Mouse (Mus musculus) C2C12 (cell line): ENCODE results near the gene Clip2.

Source experiments
- CEBPB ChIP-seq: IDR thresholded peaks from one replicate; pipeline ENCODE4 v1.6.1; 2011; ENCODE audit warnings: low read depth, mild to moderate bottlenecking, control low read depth, moderate library complexity
- CTCF ChIP-seq: IDR thresholded peaks from one replicate; pipeline ENCODE4 v1.5.1; 2011; ENCODE audit not compliant: control insufficient read depth, insufficient read depth, insufficient read length
- MAX ChIP-seq: IDR thresholded peaks from one replicate; pipeline ENCODE4 v1.6.1; 2011; ENCODE audit warnings: mild to moderate bottlenecking, control low read depth
- USF1 ChIP-seq: IDR thresholded peaks from one replicate; pipeline ENCODE4 v1.6.1; 2011; ENCODE audit warnings: low read depth, mild to moderate bottlenecking, control low read depth, moderate library complexity

DNA sequence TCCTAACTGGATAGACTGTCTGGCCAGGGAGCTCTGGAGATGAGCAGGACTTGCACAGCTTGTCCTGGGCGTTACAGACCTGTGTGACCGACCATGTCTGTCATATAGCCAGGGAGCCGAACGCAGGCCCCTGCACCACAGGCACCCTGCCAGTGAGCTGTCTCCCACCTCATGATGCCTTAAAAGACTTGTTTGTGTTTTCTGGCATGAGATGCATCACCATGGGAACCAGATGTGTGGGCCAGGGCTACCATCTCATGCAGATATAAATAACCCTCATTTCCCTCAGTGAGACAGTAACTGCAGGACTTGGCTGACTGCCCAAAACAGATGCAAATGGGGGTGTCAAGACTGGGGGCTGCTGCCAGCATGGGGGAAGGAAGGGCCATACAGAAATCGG, 40.1 kb downstream of the Clip2 start:
- TF ChIP-seq CTCF: no peak
- TF ChIP-seq USF1: no peak
- TF ChIP-seq MAX: no peak
- TF ChIP-seq CEBPB: no peak
